Mouse (Mus musculus): ENCODE results near the gene Syt3. TPM values are rescaled to one million over a fixed set of nuclear protein-coding genes. Genes with fewer than 3 reads are reported as not detected.

The Syt3 gene
- polyA plus RNA-seq, 1 experiment from 2014 or later, result 0.40 TPM

DNA sequence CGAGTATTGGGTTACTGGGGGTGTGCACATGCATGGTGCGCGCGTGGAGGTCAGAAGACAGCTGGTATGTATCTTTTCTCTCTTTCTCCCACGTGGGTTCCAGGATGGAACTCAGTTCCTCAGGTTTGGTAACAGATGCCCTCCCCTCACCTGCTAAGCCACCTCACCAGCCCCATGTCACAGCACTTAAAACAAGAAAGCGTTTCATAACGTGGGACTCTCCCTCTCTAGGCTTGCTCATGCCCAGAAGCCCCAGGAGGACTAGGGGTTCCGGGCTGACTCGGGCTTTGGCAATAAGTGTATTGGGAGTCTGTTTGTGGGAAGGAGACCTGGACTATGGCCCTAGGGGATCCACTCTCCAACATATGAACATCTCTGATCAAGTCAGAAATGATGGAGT lies 50.2 kb downstream of the Syt3 start:
- Histone ChIP-seq H3K36me3 (ENCODE audit: control insufficient read depth, insufficient read depth, low read length) (no peaks in the 10 kb centered on the region), H3K9me3 (ENCODE audit: control insufficient read depth, low read length) (no peaks in the 10 kb centered on the region), H3K4me3 (ENCODE audit: low read depth, low read length) (no peak overlapping the region), H3K4me2 (no peak overlapping the region), H3K27ac (ENCODE audit: low read depth, low read length) (no peak overlapping the region), H3K27me3 (replicated peaks; ENCODE audit: control insufficient read depth, insufficient read depth, low read length) (peaks cover 56% of the 10 kb centered on the region), H3K9ac (ENCODE audit: low read depth, low read length) (no peak overlapping the region), H3K4me1 (replicated peaks; ENCODE audit: control insufficient read depth, insufficient read depth, low read length) (0 out of 2 replicates have a peak, but pooled peaks cover 2% of the 10 kb centered on the region)
- ATAC-seq (replicated peaks; ENCODE audit: low FRiP score) (no peak), DNase-seq (ENCODE audit: low spot score) (no peak)
- 71% methylated on average over 9 of the region's 9 CpGs for WGBS

DNA sequence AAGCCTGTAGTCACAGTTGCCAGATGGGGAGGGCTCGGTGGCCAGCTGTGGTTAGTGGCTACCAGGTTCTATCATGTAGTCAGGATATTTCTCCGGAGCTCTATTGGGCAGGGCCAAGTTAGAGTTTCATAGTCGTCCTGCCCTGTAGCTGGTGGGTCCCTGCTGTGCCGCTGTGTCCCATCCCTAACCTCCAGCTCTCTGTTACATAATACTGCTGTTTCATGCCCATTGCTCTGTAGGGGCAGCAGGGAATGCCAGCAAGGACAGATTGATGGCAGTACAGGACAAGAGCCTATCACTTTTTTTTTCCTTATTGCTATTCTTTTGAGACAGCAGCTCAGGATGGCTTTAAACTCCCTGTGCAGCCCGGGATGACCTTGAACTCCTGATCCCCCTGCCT lies 51.9 kb downstream of the Syt3 start:
- WGBS, result 56% methylated on average over 5 of the region's 5 CpGs
- H3K4me3 ChIP-seq (ENCODE audit: low read depth, low read length), result no peak overlapping the region
- ATAC-seq (replicated peaks; ENCODE audit: low FRiP score), result no peak
- peaks cover 56% of the 10 kb centered on the region for H3K27me3 ChIP-seq (replicated peaks; ENCODE audit: control insufficient read depth, insufficient read depth, low read length)
- no peak overlapping the region for H3K4me2 ChIP-seq
- 0 out of 2 replicates have a peak, but pooled peaks cover 2% of the 10 kb centered on the region for H3K4me1 ChIP-seq (replicated peaks; ENCODE audit: control insufficient read depth, insufficient read depth, low read length)
- H3K9ac ChIP-seq (ENCODE audit: low read depth, low read length), result no peak overlapping the region
- no peak overlapping the region for H3K27ac ChIP-seq (ENCODE audit: low read depth, low read length)
- no peaks in the 10 kb centered on the region for H3K9me3 ChIP-seq (ENCODE audit: control insufficient read depth, low read length)
- H3K36me3 ChIP-seq (ENCODE audit: control insufficient read depth, insufficient read depth, low read length), result no peaks in the 10 kb centered on the region
- DNase-seq (ENCODE audit: low spot score), result no peak

DNA sequence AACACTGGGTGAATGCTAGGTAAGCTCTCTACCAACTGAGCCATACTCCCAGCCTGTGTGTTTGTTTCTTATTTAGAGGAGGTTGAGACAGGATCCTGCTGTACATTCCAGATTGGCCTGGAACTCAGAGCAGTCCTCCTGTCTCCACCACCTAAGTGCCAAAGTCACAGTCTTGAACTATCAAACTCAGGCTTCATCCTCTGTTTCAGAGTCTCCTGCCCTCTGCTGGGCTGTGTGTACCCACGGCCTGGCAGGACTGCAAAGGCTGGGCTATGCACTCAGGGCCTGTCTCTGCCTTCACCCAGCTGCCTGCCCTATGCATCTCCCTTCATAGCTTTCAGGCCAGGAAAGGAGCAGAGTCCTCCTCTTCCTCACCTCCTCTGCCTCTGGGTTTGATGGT lies 52.4 kb downstream of the Syt3 start:
- WGBS, result 13% methylated on average over 1 of the region's 1 CpGs
- no peak for DNase-seq (ENCODE audit: low spot score)
- H3K27me3 ChIP-seq (replicated peaks; ENCODE audit: control insufficient read depth, insufficient read depth, low read length), result peaks cover 56% of the 10 kb centered on the region

DNA sequence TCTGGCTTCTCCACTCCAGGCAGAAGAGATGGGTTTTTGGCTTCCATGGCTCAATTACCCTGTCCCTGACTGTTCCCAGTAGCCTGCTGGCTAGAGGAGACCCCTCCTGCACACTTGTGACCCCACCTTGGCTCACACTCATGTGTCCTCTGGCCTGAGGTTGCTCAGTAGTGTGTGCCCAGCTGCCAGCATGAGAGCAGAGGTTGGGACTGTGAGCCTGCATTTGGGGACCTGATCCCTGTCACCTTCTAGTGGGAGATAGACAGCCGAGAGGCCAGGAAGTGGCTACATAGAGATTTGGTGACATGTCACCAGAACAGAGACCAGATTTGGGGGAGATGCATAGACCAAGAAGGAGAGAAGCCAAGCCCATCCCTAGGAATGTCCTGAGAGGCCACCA lies 53.3 kb downstream of the Syt3 start:
- H3K36me3 ChIP-seq (ENCODE audit: control insufficient read depth, insufficient read depth, low read length), result no peaks in the 10 kb centered on the region
- no peak for DNase-seq (ENCODE audit: low spot score)
- H3K9me3 ChIP-seq (ENCODE audit: control insufficient read depth, low read length), result no peaks in the 10 kb centered on the region
- H3K4me3 ChIP-seq (ENCODE audit: low read depth, low read length), result no peak overlapping the region
- ATAC-seq (replicated peaks; ENCODE audit: low FRiP score), result no peak
- H3K27me3 ChIP-seq (replicated peaks; ENCODE audit: control insufficient read depth, insufficient read depth, low read length), result peaks cover 56% of the 10 kb centered on the region
- 52% methylated on average over 1 of the region's 1 CpGs for WGBS
- H3K4me1 ChIP-seq (replicated peaks; ENCODE audit: control insufficient read depth, insufficient read depth, low read length), result 0 out of 2 replicates have a peak, but pooled peaks cover 2% of the 10 kb centered on the region
- no peak overlapping the region for H3K9ac ChIP-seq (ENCODE audit: low read depth, low read length)
- no peak overlapping the region for H3K27ac ChIP-seq (ENCODE audit: low read depth, low read length)
- H3K4me2 ChIP-seq, result no peak overlapping the region

More for the DNA sequence above, 52.4 kb downstream of the Syt3 start:
- Histone ChIP-seq H3K4me1 (replicated peaks; ENCODE audit: control insufficient read depth, insufficient read depth, low read length) (0 out of 2 replicates have a peak, but pooled peaks cover 2% of the 10 kb centered on the region), H3K27ac (ENCODE audit: low read depth, low read length) (no peak overlapping the region), H3K4me2 (no peak overlapping the region), H3K9me3 (ENCODE audit: control insufficient read depth, low read length) (no peaks in the 10 kb centered on the region), H3K4me3 (ENCODE audit: low read depth, low read length) (no peak overlapping the region), H3K9ac (ENCODE audit: low read depth, low read length) (no peak overlapping the region), H3K36me3 (ENCODE audit: control insufficient read depth, insufficient read depth, low read length) (no peaks in the 10 kb centered on the region)
- ATAC-seq (replicated peaks; ENCODE audit: low FRiP score), result no peak

DNA sequence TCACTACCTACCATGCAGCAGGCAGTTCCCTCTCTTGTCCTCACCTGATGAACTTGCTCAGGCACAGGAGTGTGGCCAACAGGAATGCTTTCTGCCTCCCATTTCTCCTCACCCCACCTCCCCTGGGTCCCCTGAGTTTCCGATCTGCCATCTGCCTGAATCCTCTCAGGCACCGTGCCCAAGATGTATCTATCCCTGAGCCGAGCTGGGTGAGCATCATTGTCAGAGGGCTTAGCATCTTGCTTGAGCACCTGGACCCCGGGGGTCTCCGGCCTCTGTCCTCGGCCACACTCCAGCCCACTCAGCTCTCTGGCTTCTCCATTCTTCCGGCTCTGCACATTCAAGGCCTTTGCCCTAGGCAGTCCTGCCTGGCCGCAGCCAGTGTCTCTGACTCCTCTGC lies 54.0 kb downstream of the Syt3 start:
- no peak overlapping the region for H3K4me2 ChIP-seq
- DNase-seq (ENCODE audit: low spot score), result no peak
- no peak overlapping the region for H3K27ac ChIP-seq (ENCODE audit: low read depth, low read length)
- no peak overlapping the region for H3K4me3 ChIP-seq (ENCODE audit: low read depth, low read length)
- H3K9me3 ChIP-seq (ENCODE audit: control insufficient read depth, low read length), result no peaks in the 10 kb centered on the region
- 0 out of 2 replicates have a peak, but pooled peaks cover 2% of the 10 kb centered on the region for H3K4me1 ChIP-seq (replicated peaks; ENCODE audit: control insufficient read depth, insufficient read depth, low read length)
- no peak overlapping the region for H3K9ac ChIP-seq (ENCODE audit: low read depth, low read length)
- no peaks in the 10 kb centered on the region for H3K36me3 ChIP-seq (ENCODE audit: control insufficient read depth, insufficient read depth, low read length)
- ATAC-seq (replicated peaks; ENCODE audit: low FRiP score), result no peak
- 68% methylated on average over 8 of the region's 8 CpGs for WGBS
- peaks cover 58% of the 10 kb centered on the region for H3K27me3 ChIP-seq (replicated peaks; ENCODE audit: control insufficient read depth, insufficient read depth, low read length)

DNA sequence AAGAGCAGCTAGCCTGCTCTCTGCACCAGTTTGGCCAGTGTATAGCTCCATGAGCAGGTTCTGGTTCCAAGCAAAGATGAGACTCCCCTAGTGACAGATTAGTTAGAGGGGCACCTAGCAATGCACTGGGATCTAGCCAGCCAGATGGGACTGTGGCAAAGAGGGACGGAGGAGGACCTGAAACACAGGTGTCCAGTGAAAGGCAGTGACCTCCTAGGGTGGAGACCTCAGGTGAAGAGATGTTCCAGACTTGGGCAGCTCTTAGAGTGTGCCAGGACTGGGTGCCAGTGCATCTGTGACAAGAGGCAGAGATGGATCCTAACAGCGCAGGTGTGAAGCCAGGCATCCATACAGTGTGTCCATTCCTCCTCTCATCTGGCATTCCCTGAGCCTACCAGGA lies 55.8 kb downstream of the Syt3 start:
- Histone ChIP-seq H3K4me3 (ENCODE audit: low read depth, low read length) (no peak overlapping the region), H3K27ac (ENCODE audit: low read depth, low read length) (no peak overlapping the region), H3K4me1 (replicated peaks; ENCODE audit: control insufficient read depth, insufficient read depth, low read length) (no peaks in the 10 kb centered on the region), H3K4me2 (no peak overlapping the region), H3K27me3 (replicated peaks; ENCODE audit: control insufficient read depth, insufficient read depth, low read length) (peaks cover 72% of the 10 kb centered on the region), H3K9ac (ENCODE audit: low read depth, low read length) (no peak overlapping the region), H3K36me3 (ENCODE audit: control insufficient read depth, insufficient read depth, low read length) (no peaks in the 10 kb centered on the region), H3K9me3 (ENCODE audit: control insufficient read depth, low read length) (no peaks in the 10 kb centered on the region)
- DNase-seq (ENCODE audit: low spot score) (no peak), ATAC-seq (replicated peaks; ENCODE audit: low FRiP score) (no peak)
- WGBS, result 68% methylated on average over 2 of the region's 2 CpGs

DNA sequence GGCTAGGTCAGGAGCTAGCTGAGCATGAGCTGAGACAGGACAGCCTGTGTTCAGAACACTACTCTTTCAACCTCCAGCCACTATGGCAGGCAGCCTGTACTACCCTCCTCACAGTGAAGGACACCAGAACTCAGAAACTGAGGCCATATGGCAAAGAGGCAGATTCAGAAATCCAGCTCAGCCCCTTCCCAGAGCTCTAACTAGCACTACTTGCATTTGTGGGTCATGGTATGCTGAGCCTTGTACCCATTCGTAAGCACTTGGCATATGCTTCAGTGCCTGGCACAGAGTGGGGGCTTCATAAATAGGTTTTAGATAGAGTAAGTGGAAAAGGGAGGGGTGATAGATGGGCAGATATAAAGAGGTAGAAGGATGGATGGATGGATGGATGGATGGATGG lies 56.6 kb downstream of the Syt3 start:
- 63% methylated on average over 1 of the region's 1 CpGs for WGBS
- DNase-seq (ENCODE audit: low spot score) (no peak), ATAC-seq (replicated peaks; ENCODE audit: low FRiP score) (no peak)
- H3K36me3 ChIP-seq (ENCODE audit: control insufficient read depth, insufficient read depth, low read length), result no peaks in the 10 kb centered on the region
- H3K27me3 ChIP-seq (replicated peaks; ENCODE audit: control insufficient read depth, insufficient read depth, low read length), result peaks cover 80% of the 10 kb centered on the region
- no peak overlapping the region for H3K4me3 ChIP-seq (ENCODE audit: low read depth, low read length)
- no peak overlapping the region for H3K27ac ChIP-seq (ENCODE audit: low read depth, low read length)
- no peak overlapping the region for H3K9ac ChIP-seq (ENCODE audit: low read depth, low read length)
- no peak overlapping the region for H3K4me2 ChIP-seq
- H3K9me3 ChIP-seq (ENCODE audit: control insufficient read depth, low read length), result no peaks in the 10 kb centered on the region
- H3K4me1 ChIP-seq (replicated peaks; ENCODE audit: control insufficient read depth, insufficient read depth, low read length), result no peaks in the 10 kb centered on the region

DNA sequence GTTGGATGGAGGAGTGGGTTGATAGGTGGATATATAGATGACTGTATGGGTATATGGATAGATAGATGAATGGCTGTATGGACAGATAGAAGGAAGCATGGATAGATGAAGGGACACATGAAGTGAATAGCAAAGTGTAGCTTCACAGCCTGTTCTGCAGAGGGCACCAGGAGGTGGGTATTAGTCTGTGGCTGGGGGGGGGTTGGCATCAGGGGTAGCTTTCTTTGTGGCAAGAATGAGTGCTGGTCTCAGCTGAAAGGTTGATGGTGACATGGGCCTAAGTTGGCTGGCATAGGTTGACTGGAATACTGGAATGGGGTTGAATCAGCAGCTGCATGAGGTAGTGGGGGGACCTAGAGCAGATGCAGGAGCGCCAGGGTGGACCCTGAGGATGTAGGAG lies 57.3 kb downstream of the Syt3 start:
- Histone ChIP-seq H3K9ac (ENCODE audit: low read depth, low read length) (no peak overlapping the region), H3K4me1 (replicated peaks; ENCODE audit: control insufficient read depth, insufficient read depth, low read length) (no peaks in the 10 kb centered on the region), H3K4me3 (ENCODE audit: low read depth, low read length) (no peak overlapping the region), H3K4me2 (no peak overlapping the region), H3K36me3 (ENCODE audit: control insufficient read depth, insufficient read depth, low read length) (no peaks in the 10 kb centered on the region), H3K27me3 (replicated peaks; ENCODE audit: control insufficient read depth, insufficient read depth, low read length) (peaks cover 83% of the 10 kb centered on the region), H3K27ac (ENCODE audit: low read depth, low read length) (no peak overlapping the region), H3K9me3 (ENCODE audit: control insufficient read depth, low read length) (no peaks in the 10 kb centered on the region)
- no peak for ATAC-seq (replicated peaks; ENCODE audit: low FRiP score)
- no peak for DNase-seq (ENCODE audit: low spot score)
- WGBS, result 13% methylated on average over 1 of the region's 1 CpGs

DNA sequence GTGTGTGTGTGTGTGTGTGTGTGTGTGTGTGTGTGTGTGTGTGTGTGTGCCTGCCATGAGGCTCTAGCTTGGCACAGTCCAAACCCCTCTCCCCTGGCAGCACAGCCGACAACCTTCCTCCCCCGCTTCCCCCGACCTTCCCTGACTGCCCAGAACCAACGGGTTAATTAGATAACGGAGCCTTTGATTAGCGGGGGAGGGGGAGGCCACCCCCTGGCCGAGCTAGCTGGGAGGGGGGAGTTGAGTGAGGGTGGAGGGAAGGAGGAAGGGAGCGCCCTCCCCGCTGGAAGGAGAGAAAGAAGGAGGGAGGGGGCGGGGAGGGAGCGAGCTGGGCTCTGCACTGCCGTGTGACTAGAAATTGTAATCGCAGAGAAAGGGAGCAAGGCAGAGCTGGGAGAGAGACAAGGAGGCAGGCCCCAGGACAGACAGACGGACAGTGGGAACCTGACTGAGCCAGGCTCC lies 57.8 kb downstream of the Syt3 start:
- Histone ChIP-seq H3K27ac (ENCODE audit: low read depth, low read length) (no peak overlapping the region), H3K4me2 (peak overlapping the region; percentile 42), H3K4me3 (ENCODE audit: low read depth, low read length) (peak overlapping the region; percentile 20), H3K36me3 (ENCODE audit: control insufficient read depth, insufficient read depth, low read length) (no peaks in the 10 kb centered on the region), H3K4me1 (replicated peaks; ENCODE audit: control insufficient read depth, insufficient read depth, low read length) (no peaks in the 10 kb centered on the region), H3K9me3 (ENCODE audit: control insufficient read depth, low read length) (no peaks in the 10 kb centered on the region), H3K27me3 (replicated peaks; ENCODE audit: control insufficient read depth, insufficient read depth, low read length) (peaks cover 88% of the 10 kb centered on the region), H3K9ac (ENCODE audit: low read depth, low read length) (0 out of 2 replicates have a peak overlapping the region, but pooled peaks have one; percentile 14)
- 1% methylated on average over 13 of the region's 14 CpGs for WGBS
- no peak; the same call in 1 of the 2 replicates for ATAC-seq (replicated peaks; ENCODE audit: low FRiP score)
- no peak for DNase-seq (ENCODE audit: low spot score)
